29 mouse cellular contexts compared by ENCODE assay signal in genomic region chr6:120996607-120997006, GRCm38 (mm10).
DNase-seq lines count a peak whose midpoint lies in the region; ATAC-seq and TF ChIP-seq lines count a peak whose summit lies in the region.
"Had no signal": no experiment of that assay in that cellular context is flagged by ENCODE, and none has a peak within 500 bp of the region (broad histone marks: within the 10 kb centered on the region; RNA-seq: fewer than 3 reads in every experiment).

No protein-coding gene starts in this region.

- H3K9ac ChIP-seq in hindbrain, embryonic 13.5 days: peak overlapping the region; percentile 24; the same call in 1 of the 2 replicates
- H3K9ac ChIP-seq in hindbrain, embryonic 16.5 days (ENCODE audit: low read depth, low read length): no peak overlapping the region
- no peak overlapping the region for H3K9ac ChIP-seq in hindbrain, postnatal 0 days (replicated peaks; ENCODE audit: low read length)
- H3K9ac ChIP-seq: embryonic facial prominence, embryonic 13.5 days; heart, embryonic 12.5 days; liver, embryonic 14.5 days; midbrain, embryonic 15.5 days had no signal

- H3K4me3 ChIP-seq in hindbrain, embryonic 13.5 days: no peak overlapping the region
- no peak overlapping the region for H3K4me3 ChIP-seq in hindbrain, embryonic 16.5 days (ENCODE audit: low read length)
- H3K4me3 ChIP-seq in hindbrain, postnatal 0 days (ENCODE audit: low read length): no peak overlapping the region
- H3K4me3 ChIP-seq: embryonic facial prominence, embryonic 13.5 days; erythroblast, embryonic 14.5 days; heart, embryonic 12.5 days; midbrain, embryonic 10.5 days; midbrain, embryonic 15.5 days had no signal

- TF ChIP-seq CTCF in brain, embryonic 14.5 days (IDR thresholded peaks at IDR 0.05; ENCODE audit: borderline replicate concordance, extremely low read depth, insufficient read depth, insufficient read length): no peak
- TF ChIP-seq CTCF in hindbrain, postnatal 0 days (IDR thresholded peaks at IDR 0.05; ENCODE audit: low read depth): no peak

- ATAC-seq in hindbrain, embryonic 13.5 days (ENCODE audit: low FRiP score): no peak
- no peak for ATAC-seq in hindbrain, embryonic 16.5 days
- peak; percentile 38; the same call in 1 of the 2 replicates for ATAC-seq in hindbrain, postnatal 0 days
- ATAC-seq: CD4-positive, CD25-positive, alpha-beta regulatory T cell, adult 4 months; forebrain, embryonic 16.5 days; midbrain, embryonic 15.5 days had no signal

- peaks cover 46% of the 10 kb centered on the region for H3K36me3 ChIP-seq in hindbrain, embryonic 13.5 days
- peaks cover 16% of the 10 kb centered on the region for H3K36me3 ChIP-seq in hindbrain, embryonic 16.5 days (ENCODE audit: control insufficient read depth, insufficient read depth, low read length)
- peaks cover 3% of the 10 kb centered on the region for H3K36me3 ChIP-seq in hindbrain, postnatal 0 days (ENCODE audit: insufficient read depth, low read length)

- TF ChIP-seq POLR2A in brain, embryonic 14.5 days (IDR thresholded peaks at IDR 0.05; ENCODE audit: borderline replicate concordance, extremely low read depth, insufficient read depth, insufficient read length, poor library complexity, severe bottlenecking): no peak

- no peak overlapping the region for H3K4me2 ChIP-seq in hindbrain, embryonic 13.5 days
- H3K4me2 ChIP-seq in hindbrain, embryonic 16.5 days (ENCODE audit: low read length): no peak overlapping the region
- no peak overlapping the region for H3K4me2 ChIP-seq in hindbrain, postnatal 0 days (ENCODE audit: low read depth, low read length)
- H3K4me2 ChIP-seq: embryonic facial prominence, embryonic 13.5 days; heart, embryonic 12.5 days; midbrain, embryonic 15.5 days had no signal

- peak; percentile 35 to 55 for DNase-seq in cerebellum, postnatal 10 days
- DNase-seq in cerebellum, adult 11-12 months: no peak
- peak; percentile 19 for DNase-seq in brain, embryonic 14.5 days (ENCODE audit: low read depth)
- DNase-seq in hindbrain, postnatal 0 days (ENCODE audit: low spot score): no peak
- DNase-seq in embryo, embryonic 10 days (ENCODE audit: low spot score): no peak
- DNase-seq: adrenal gland, postnatal 14 days; gastrocnemius, postnatal 14 days; heart, adult 18-20 months; heart, postnatal 4 days; kidney, adult 8-10 months; kidney, postnatal 10 days; layer of hippocampus, postnatal 36 days; liver; lung, adult 2 months; lung, postnatal 14 days; right cerebral cortex, postnatal 25 days; spleen, adult 18-20 months; thymus, adult 2 months; thymus, postnatal 36 days had no signal

- no peaks in the 10 kb centered on the region for H3K9me3 ChIP-seq in hindbrain, embryonic 13.5 days
- H3K9me3 ChIP-seq in hindbrain, embryonic 16.5 days (ENCODE audit: control insufficient read depth, low read length): no peaks in the 10 kb centered on the region
- H3K9me3 ChIP-seq in hindbrain, postnatal 0 days (ENCODE audit: low read length): no peaks in the 10 kb centered on the region
- H3K9me3 ChIP-seq: embryonic facial prominence, embryonic 13.5 days; heart, embryonic 12.5 days; midbrain, embryonic 10.5 days; midbrain, embryonic 15.5 days had no signal

- H3K27me3 ChIP-seq in hindbrain, embryonic 13.5 days: no peaks in the 10 kb centered on the region
- H3K27me3 ChIP-seq in hindbrain, embryonic 16.5 days (replicated peaks; ENCODE audit: control insufficient read depth, insufficient read depth, low read length): no peaks in the 10 kb centered on the region
- no peaks in the 10 kb centered on the region for H3K27me3 ChIP-seq in hindbrain, postnatal 0 days (ENCODE audit: insufficient read depth, low read length)
- H3K27me3 ChIP-seq: embryonic facial prominence, embryonic 13.5 days; heart, embryonic 12.5 days; midbrain, embryonic 15.5 days had no signal

- H3K27ac ChIP-seq in hindbrain, embryonic 13.5 days: no peak overlapping the region
- no peak overlapping the region for H3K27ac ChIP-seq in hindbrain, embryonic 16.5 days (ENCODE audit: low read depth, low read length)
- no peak overlapping the region for H3K27ac ChIP-seq in hindbrain, postnatal 0 days
- H3K27ac ChIP-seq: embryonic facial prominence, embryonic 13.5 days; liver, embryonic 14.5 days; midbrain, embryonic 10.5 days; midbrain, embryonic 15.5 days had no signal

- 0 out of 2 replicates have a peak, but pooled peaks cover 6% of the 10 kb centered on the region for H3K4me1 ChIP-seq in hindbrain, embryonic 13.5 days (replicated peaks)
- H3K4me1 ChIP-seq in hindbrain, embryonic 16.5 days (ENCODE audit: control insufficient read depth, insufficient read depth, low read depth, low read length): no peaks in the 10 kb centered on the region
- no peaks in the 10 kb centered on the region for H3K4me1 ChIP-seq in hindbrain, postnatal 0 days (ENCODE audit: insufficient read depth, low read length)
- H3K4me1 ChIP-seq: midbrain, embryonic 10.5 days; midbrain, embryonic 15.5 days had no signal

- 84% methylated on average over 6 of the region's 6 CpGs for WGBS in hindbrain, embryonic 13.5 days
- 69% methylated on average over 6 of the region's 6 CpGs for WGBS in hindbrain, embryonic 16.5 days
- 65% methylated on average over 6 of the region's 6 CpGs for WGBS in hindbrain, postnatal 0 days

Comparison
In these comparisons a context has a peak if more than half of its experiments do, and no peak if none do; other contexts are left out.
1. DNase-seq: peak in cerebellum, postnatal 10 days (2 of 2) and brain, embryonic 14.5 days (single experiment); none in cerebellum, adult 11-12 months (single experiment), hindbrain, postnatal 0 days (single experiment) and embryo, embryonic 10 days (single experiment).